ENCODE assay signal across 13 mouse cellular contexts in the genomic region with DNA sequence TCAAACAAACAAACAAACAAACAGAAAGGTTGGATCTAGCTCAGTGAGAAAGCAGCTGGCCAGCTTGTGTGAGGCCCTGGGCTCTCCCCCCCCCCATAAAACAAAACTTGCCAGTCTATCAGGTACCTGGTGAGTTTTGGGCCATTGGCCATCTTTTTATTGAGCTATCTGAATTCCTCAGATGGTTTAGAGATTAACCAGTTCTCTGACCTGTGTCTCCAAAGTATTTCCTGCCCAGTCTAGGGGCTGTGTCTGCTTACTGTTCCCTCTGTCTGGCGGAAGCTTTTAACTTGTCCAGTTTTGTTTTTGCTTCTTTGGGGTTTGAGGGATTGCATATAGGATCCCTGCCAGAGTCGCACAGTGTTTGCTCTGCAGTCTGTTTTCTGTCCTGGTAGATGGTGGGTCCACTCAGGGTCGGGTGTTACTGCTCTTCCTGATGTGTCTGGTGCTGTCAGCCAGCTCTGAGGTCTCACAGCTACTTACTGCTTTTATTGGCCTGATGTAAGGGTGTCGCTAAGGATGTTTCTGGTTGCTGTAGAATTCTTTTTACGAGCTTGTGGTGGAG. TPM values are rescaled to one million over a fixed set of nuclear protein-coding genes. Genes with fewer than 3 reads are reported as not detected.
DNase-seq lines count a peak whose midpoint lies in the region; ATAC-seq lines count a peak whose summit lies in the region.
"Had no signal": no experiment of that assay in that cellular context is flagged by ENCODE, and none has a peak within 500 bp of the region (broad histone marks: within the 10 kb centered on the region; RNA-seq: fewer than 3 reads in every experiment).

No protein-coding gene starts in this region.

- H3K4me2 ChIP-seq in limb, embryonic 13.5 days (replicated peaks) = no peak overlapping the region
- H3K4me2 ChIP-seq: hindbrain, embryonic 13.5 days; liver, embryonic 13.5 days; midbrain, embryonic 11.5 days had no signal

- H3K9ac ChIP-seq in limb, embryonic 13.5 days = no peak overlapping the region
- H3K9ac ChIP-seq: hindbrain, embryonic 13.5 days; liver, embryonic 13.5 days had no signal

- H3K4me1 ChIP-seq in limb, embryonic 13.5 days = peaks cover 14% of the 10 kb centered on the region
- peaks cover 14% of the 10 kb centered on the region for H3K4me1 ChIP-seq in limb, embryonic 10.5 days

- peak; percentile 18 for DNase-seq in embryo, embryonic 10 days (ENCODE audit: low spot score)
- no peak for DNase-seq in embryo, embryonic 11 days
- DNase-seq in limb, embryonic 10.5 days (ENCODE audit: low spot score) = no peak
- peak; percentile 31 for DNase-seq in kidney, adult 18-20 months
- peak; percentile 48 to 61 for DNase-seq in kidney, postnatal 4 days
- no peak for DNase-seq in cerebellum, postnatal 4 days (ENCODE audit: low spot score in 2 of 2)
- DNase-seq in retina, postnatal 1 day = no peak
- DNase-seq: cerebellum, adult 2 months; liver, embryonic 13.5 days had no signal

- 0 out of 2 replicates have a peak, but pooled peaks have one; percentile 17 for ATAC-seq in limb, embryonic 13.5 days (ENCODE audit: low FRiP score, low read depth)
- ATAC-seq: forebrain, embryonic 14.5 days had no signal

- no peak overlapping the region for H3K4me3 ChIP-seq in limb, embryonic 13.5 days
- no peak overlapping the region for H3K4me3 ChIP-seq in limb, embryonic 10.5 days
- H3K4me3 ChIP-seq: hindbrain, embryonic 13.5 days; liver, embryonic 13.5 days had no signal

- no peaks in the 10 kb centered on the region for H3K27me3 ChIP-seq in limb, embryonic 13.5 days
- no peaks in the 10 kb centered on the region for H3K27me3 ChIP-seq in limb, embryonic 10.5 days (ENCODE audit: low read depth, poor library complexity, severe bottlenecking)
- H3K27me3 ChIP-seq: hindbrain, embryonic 13.5 days; liver, embryonic 13.5 days had no signal

- no peak overlapping the region for H3K27ac ChIP-seq in limb, embryonic 13.5 days
- H3K27ac ChIP-seq in limb, embryonic 10.5 days = no peak overlapping the region
- H3K27ac ChIP-seq: hindbrain, embryonic 13.5 days; liver, embryonic 13.5 days had no signal

- no peaks in the 10 kb centered on the region for H3K36me3 ChIP-seq in limb, embryonic 13.5 days
- no peaks in the 10 kb centered on the region for H3K36me3 ChIP-seq in limb, embryonic 10.5 days
- H3K36me3 ChIP-seq: hindbrain, embryonic 13.5 days; liver, embryonic 13.5 days had no signal

- WGBS in limb, embryonic 13.5 days = 32% methylated on average over 5 of the region's 5 CpGs
- WGBS in limb, embryonic 10.5 days = 34% methylated on average over 5 of the region's 5 CpGs

- no peaks in the 10 kb centered on the region for H3K9me3 ChIP-seq in limb, embryonic 13.5 days
- H3K9me3 ChIP-seq in limb, embryonic 10.5 days (replicated peaks) = no peaks in the 10 kb centered on the region
- H3K9me3 ChIP-seq: hindbrain, embryonic 13.5 days; liver, embryonic 13.5 days had no signal

RNA-seq across cellular contexts. Expression of gene Efhd2, which starts 51.1 kb away (rescaled TPM):
- 56.9 and 58.7 TPM in 2 replicates for polyA plus RNA-seq in limb, embryonic 13.5 days (2015; fragmentation: Nextera tagmentation; extraction: Ambion mirVana)
- polyA plus RNA-seq in limb, embryonic 10.5 days (2016; fragmentation: Nextera tagmentation; extraction: Ambion mirVana) = 33.7 and 35.1 TPM in 2 replicates

Comparison
In these comparisons a context has a peak if more than half of its experiments do, and no peak if none do; other contexts are left out.
1. DNase-seq: peak in embryo, embryonic 10 days (single experiment), kidney, adult 18-20 months (single experiment) and kidney, postnatal 4 days (2 of 2); none in embryo, embryonic 11 days (single experiment), limb, embryonic 10.5 days (single experiment), cerebellum, postnatal 4 days (0 of 2) and retina, postnatal 1 day (single experiment).